Mouse (Mus musculus) lung, postnatal 0 days (tissue): ENCODE measurements at regions not wholly inside any gene's neighbourhood (a gene's known extent, or its start where the extent isn't known, plus 50 kb on each side); places are given as distances from the start of the nearest gene placed in this dataset.

Experiments
- CTCF ChIP-seq: IDR thresholded peaks from 2 replicates; pipeline ENCODE4 v1.5.1; 2016; ENCODE audit warnings: antibody characterized with exemption, mild to moderate bottlenecking
- EP300 ChIP-seq: IDR thresholded peaks from 2 replicates; pipeline ENCODE4 v1.6.1; 2016; ENCODE audit warnings: antibody characterized with exemption, mild to moderate bottlenecking, control low read depth

DNA sequence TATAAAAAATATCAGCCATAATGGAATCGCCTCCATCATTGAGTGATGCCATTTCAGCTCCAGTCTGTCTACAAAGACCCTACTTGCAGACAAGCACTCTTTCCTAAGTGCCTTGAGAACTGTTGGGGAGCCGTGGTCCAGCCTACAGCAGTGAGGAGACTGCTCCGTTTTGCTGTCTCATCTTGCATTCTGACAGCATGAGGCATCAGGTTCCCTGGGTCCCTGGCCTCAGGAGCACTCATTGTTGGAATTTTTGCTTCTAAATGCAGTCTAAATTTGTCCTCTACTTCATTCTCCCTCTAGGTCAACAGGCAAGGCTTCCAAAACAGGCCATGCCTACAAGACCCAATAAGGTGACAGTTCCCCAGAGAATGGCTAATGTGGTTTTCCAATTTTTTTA lies 69.1 kb upstream of the Tfpi start:
- TF ChIP-seq CTCF (no peak), EP300 (no peak)
